Mouse (Mus musculus) MEL (cell line): ENCODE measurements around the gene Zyg11b. TPM values are rescaled to one million over a fixed set of nuclear protein-coding genes. Genes with fewer than 3 reads are reported as not detected.

Source experiments
- DNase-seq: peaks from one replicate; pipeline ENCODE4 v3.0.0; 2011; ENCODE audit warnings: low read depth, low spot score
- H3K27ac ChIP-seq: 2 replicates; pipeline ENCODE4 v1.5.1; 2012; ENCODE audit warnings: low read depth, mild to moderate bottlenecking, control low read depth, low read length, moderate library complexity; ENCODE audit not compliant: control insufficient read depth
- H3K27me3 ChIP-seq, 2 experiments: fragments of 150-350 bp in 1 of 2; sonication (generic) in 1 of 2; 2 replicates each; pipeline ENCODE4 v1.6.1; 2012; ENCODE audit warnings: low read length in 2 of 2, mild to moderate bottlenecking in 2 of 2, improper control_type of control experiment in 1 of 2, moderate library complexity in 1 of 2; ENCODE audit not compliant: insufficient read depth in 2 of 2, control insufficient read depth in 1 of 2
- H3K36me3 ChIP-seq, 2 experiments: 2 replicates each; pipeline ENCODE4 v1.6.1; 2012 to 2014; ENCODE audit warnings: low read length in 2 of 2, improper control_type of control experiment in 1 of 2, inconsistent platforms in 1 of 2, mild to moderate bottlenecking in 1 of 2; ENCODE audit not compliant: insufficient read depth in 2 of 2, control insufficient read depth in 1 of 2
- H3K4me1 ChIP-seq, 2 experiments: fragments of 150-350 bp in 1 of 2; sonication (generic) in 1 of 2; 2 replicates each; pipeline ENCODE4 v1.6.1; 2012; ENCODE audit warnings: low read length in 2 of 2, improper control_type of control experiment in 1 of 2, mild to moderate bottlenecking in 1 of 2; ENCODE audit not compliant: insufficient read depth in 2 of 2, control insufficient read depth in 1 of 2
- H3K4me3 ChIP-seq, 2 experiments: fragments of 150-350 bp in 1 of 2; sonication (generic) in 1 of 2; 2 replicates each; pipeline ENCODE4 v1.5.1; 2012; ENCODE audit warnings: low read depth in 2 of 2, low read length in 2 of 2, mild to moderate bottlenecking in 2 of 2, moderate library complexity in 2 of 2, control low read depth in 1 of 2, improper control_type of control experiment in 1 of 2; ENCODE audit not compliant: control insufficient read depth in 1 of 2, insufficient read depth in 1 of 2
- H3K79me2 ChIP-seq: 2 replicates; pipeline ENCODE4 v1.6.1; 2012; ENCODE audit warnings: mild to moderate bottlenecking, low read length, moderate library complexity; ENCODE audit not compliant: control insufficient read depth, poor library complexity, insufficient read depth
- H3K9ac ChIP-seq: 2 replicates; pipeline ENCODE4 v1.6.1; 2012; ENCODE audit warnings: low read depth, mild to moderate bottlenecking, control low read depth, low read length, moderate library complexity; ENCODE audit not compliant: control insufficient read depth, poor library complexity, severe bottlenecking
- H3K9me3 ChIP-seq: fragments of 150-350 bp; sonication (generic); replicated peaks from 2 replicates; pipeline ENCODE4 v1.6.1; 2012; ENCODE audit warnings: mild to moderate bottlenecking, low read length, improper control_type of control experiment, moderate library complexity; ENCODE audit not compliant: insufficient read depth
- CHD1 ChIP-seq: IDR thresholded peaks from 2 replicates; pipeline ENCODE4 v1.6.1; 2012; ENCODE audit warnings: low read depth, mild to moderate bottlenecking, inconsistent platforms, low read length, improper control_type of control experiment
- ELF1 ChIP-seq: IDR thresholded peaks from 2 replicates; pipeline ENCODE4 v1.6.1; 2014; ENCODE audit warnings: low read depth, mild to moderate bottlenecking, inconsistent platforms, low read length, improper control_type of control experiment, moderate library complexity
- EP300 ChIP-seq, 2 experiments: IDR thresholded peaks; 2 replicates each; pipeline ENCODE4 v1.6.1; 2011; ENCODE audit warnings: improper control_type of control experiment in 2 of 2, low read length in 2 of 2, low read depth in 1 of 2, mild to moderate bottlenecking in 1 of 2
- GATA1 ChIP-seq: IDR thresholded peaks from 2 replicates; pipeline ENCODE4 v1.6.1; 2011; ENCODE audit warnings: low read depth, low read length, improper control_type of control experiment
- HCFC1 ChIP-seq: IDR thresholded peaks from 2 replicates; pipeline ENCODE4 v1.6.1; 2012; ENCODE audit warnings: low read depth, mild to moderate bottlenecking, inconsistent platforms, low read length, improper control_type of control experiment, moderate library complexity
- JUND ChIP-seq: IDR thresholded peaks from 2 replicates; pipeline ENCODE4 v1.6.1; 2011; ENCODE audit warnings: low read depth, mild to moderate bottlenecking, improper control_type of control experiment, low read length
- MXI1 ChIP-seq: IDR thresholded peaks from 2 replicates; pipeline ENCODE4 v1.6.1; 2011; ENCODE audit warnings: mild to moderate bottlenecking, low read depth, low read length, improper control_type of control experiment
- MYB ChIP-seq: IDR thresholded peaks from 2 replicates; pipeline ENCODE4 v1.6.1; 2011; ENCODE audit warnings: mild to moderate bottlenecking, low read depth, low read length, improper control_type of control experiment
- NELFE ChIP-seq: IDR thresholded peaks from 2 replicates; pipeline ENCODE4 v1.6.1; 2011; ENCODE audit warnings: low read depth, low read length, improper control_type of control experiment
- NRF1 ChIP-seq: IDR thresholded peaks from 2 replicates; pipeline ENCODE4 v1.6.1; 2014; ENCODE audit warnings: low read depth, mild to moderate bottlenecking, inconsistent platforms, low read length, improper control_type of control experiment, moderate library complexity; ENCODE audit not compliant: poor library complexity, insufficient read depth, severe bottlenecking
- POLR2A ChIP-seq, 2 experiments: IDR thresholded peaks; 2 replicates each; pipeline ENCODE4 v1.6.1; 2011 to 2012; ENCODE audit warnings: low read length in 2 of 2, mild to moderate bottlenecking in 2 of 2, control low read depth in 1 of 2, improper control_type of control experiment in 1 of 2, low read depth in 1 of 2, moderate library complexity in 1 of 2; ENCODE audit not compliant: control insufficient read depth in 1 of 2, insufficient read depth in 1 of 2, poor library complexity in 1 of 2
- POLR2AphosphoS2 ChIP-seq: IDR thresholded peaks from 2 replicates; pipeline ENCODE4 v1.6.1; 2011; ENCODE audit warnings: low read length, improper control_type of control experiment
- RCOR1 ChIP-seq: IDR thresholded peaks from 2 replicates; pipeline ENCODE4 v1.6.1; 2012; ENCODE audit warnings: low read depth, mild to moderate bottlenecking, inconsistent platforms, low read length, improper control_type of control experiment
- SIN3A ChIP-seq: IDR thresholded peaks from 2 replicates; pipeline ENCODE4 v1.6.1; 2012; ENCODE audit warnings: low read length, improper control_type of control experiment, inconsistent platforms
- TCF12 ChIP-seq: IDR thresholded peaks from 2 replicates; pipeline ENCODE4 v1.6.1; 2014; ENCODE audit warnings: low read depth, mild to moderate bottlenecking, inconsistent platforms, low read length, improper control_type of control experiment, moderate library complexity
- UBTF ChIP-seq: IDR thresholded peaks from 2 replicates; pipeline ENCODE4 v1.6.1; 2012; ENCODE audit warnings: low read depth, mild to moderate bottlenecking, inconsistent platforms, low read length, improper control_type of control experiment, moderate library complexity, borderline replicate concordance; ENCODE audit not compliant: insufficient read depth
- USF1 ChIP-seq: IDR thresholded peaks from 2 replicates; pipeline ENCODE4 v1.6.1; 2014; ENCODE audit warnings: low read depth, mild to moderate bottlenecking, inconsistent platforms, low read length, improper control_type of control experiment, moderate library complexity
- ZKSCAN1 ChIP-seq: IDR thresholded peaks from 2 replicates; pipeline ENCODE4 v1.6.1; 2012; ENCODE audit warnings: low read depth, mild to moderate bottlenecking, inconsistent platforms, low read length, improper control_type of control experiment, moderate library complexity
- ZMIZ1 ChIP-seq: IDR thresholded peaks from 2 replicates; pipeline ENCODE4 v1.6.1; 2012; ENCODE audit warnings: low read depth, mild to moderate bottlenecking, inconsistent platforms, low read length, improper control_type of control experiment, moderate library complexity
- ZNF384 ChIP-seq: IDR thresholded peaks from 2 replicates; pipeline ENCODE4 v1.6.1; 2012; ENCODE audit warnings: low read depth, mild to moderate bottlenecking, inconsistent platforms, low read length, improper control_type of control experiment
- polyA plus RNA-seq, 2 experiments: library from polyadenylated mRNA; stranded (reverse) in 1 of 2; unstranded in 1 of 2; fragments of >175 nt in 1 of 2; fragments of >200 nt in 1 of 2; gene quantifications; 2 replicates each; pipeline versions ENCODE4 v1.2.1 to v1.2.4; 2012; ENCODE audit warnings: low replicate concordance in 2 of 2, low read depth in 1 of 2; ENCODE audit not compliant: insufficient read length in 2 of 2, insufficient read depth in 1 of 2, missing spikeins in 1 of 2
- total RNA-seq: library from RNA; depleted of rRNA; stranded (reverse); fragments of 300-350 nt; gene quantifications from 2 replicates; pipeline ENCODE4 v1.2.3, GENCODE M21; 2012; rRNA removed

Gene Zyg11b
- total RNA-seq: 7.7 and 8.4 TPM in 2 replicates
- 1 to 10 TPM in 1 of 2 experiments, not detected in 1; 9.2 TPM for polyA plus RNA-seq

DNA sequence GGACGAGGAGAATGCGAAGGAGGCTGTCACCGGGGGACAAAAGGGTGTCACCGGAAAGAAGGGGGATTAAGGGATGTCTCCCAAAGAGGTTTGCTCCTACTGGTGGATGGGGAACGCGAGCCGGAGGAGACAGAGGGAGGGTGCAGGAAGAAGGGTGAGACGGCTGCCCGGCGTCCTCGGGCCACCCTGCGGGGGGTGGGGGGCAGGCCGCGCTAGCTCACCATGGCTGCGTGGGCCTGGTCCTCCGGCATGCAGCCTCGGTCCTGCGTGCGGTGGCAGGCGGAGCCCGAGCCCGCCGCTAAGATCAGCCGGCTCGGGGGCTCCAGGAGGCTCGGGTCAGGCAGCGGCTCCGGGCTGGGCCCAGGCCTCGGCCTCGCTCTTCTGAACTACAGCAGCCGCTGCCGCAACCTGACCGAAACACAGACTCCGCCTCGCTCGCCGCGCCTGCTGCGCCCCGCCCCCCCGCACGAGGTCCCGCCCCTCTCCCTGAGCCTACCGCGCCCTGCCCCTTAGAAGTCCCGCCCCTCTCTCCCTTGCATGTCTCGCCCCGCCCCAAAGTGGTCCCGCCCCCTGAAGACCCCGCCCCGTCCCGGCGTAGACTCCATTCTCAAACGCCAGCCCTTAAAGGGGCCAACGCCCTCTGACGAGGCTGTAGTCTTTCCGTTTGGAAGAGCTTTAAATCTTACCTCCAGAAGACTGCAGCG is at the start of gene Zyg11b:
Gene Zyg11b, minus strand, starts transcription at position 427 of the 704 bp plus-strand sequence.
- Histone ChIP-seq H3K9ac (peak within 1 kb of the TSS; percentile 94), H3K36me3 (peaks cover 0 to 10% of the 10 kb centered on the region in 2 experiments; a peak in 2 of 4 replicates), H3K79me2 (peaks cover 27% of the 10 kb centered on the region), H3K27ac (peak within 1 kb of the TSS; percentile 66), H3K4me3 (peak within 1 kb of the TSS; percentile 83 to 97), H3K27me3 (no peaks in the 10 kb centered on the region), H3K4me1 (peaks cover 5 to 12% of the 10 kb centered on the region in 2 experiments; a peak in 3 of 4 replicates), H3K9me3 (no peaks in the 10 kb centered on the region)
- DNase-seq: peak; percentile 96
- TF ChIP-seq POLR2AphosphoS2 (peak; percentile 68; the same call in 1 of the 2 replicates), HCFC1 (peak; percentile 51; the same call in 1 of the 2 replicates), NRF1 (0 out of 2 replicates have a peak, but pooled peaks have one; percentile 12), ELF1 (no peak), CHD1 (peak; percentile 65; the same call in 1 of the 2 replicates), NELFE (peak; percentile 80), TCF12 (peak; percentile 30; the same call in 1 of the 2 replicates), POLR2A (IDR thresholded peaks at IDR 0.05; ENCODE audit: control insufficient read depth in 1 of 2, insufficient read depth in 1 of 2, low read depth in 1 of 2, low read length in 2 of 2, poor library complexity in 1 of 2) (peak; percentile 78 to 83; a peak in 3 of 4 replicates), JUND (no peak), MXI1 (peak; percentile 42; the same call in 1 of the 2 replicates), SIN3A (no peak; the same call in 1 of the 2 replicates), USF1 (peak; percentile 20; the same call in 1 of the 2 replicates)

- Histone ChIP-seq H3K4me1 (peaks cover 2 to 17% of the 10 kb centered on the region in 2 experiments; a peak in 2 of 4 replicates), H3K9ac (no peak overlapping the region), H3K27ac (no peak overlapping the region)
Measured at GRCm38 (mm10) chr4:108349836-108350547, 49.1 kb upstream of the Zyg11b start.

More at GRCm38 (mm10) chr4:108349836-108350547, 49.1 kb upstream of the Zyg11b start:
- peak; percentile 35 for DNase-seq
- H3K36me3 ChIP-seq: no peaks in the 10 kb centered on the region; a peak in 1 of 4 replicates
- H3K27me3 ChIP-seq: no peaks in the 10 kb centered on the region
- TF ChIP-seq RCOR1 (peak; percentile 60; the same call in 1 of the 2 replicates), EP300 (IDR thresholded peaks at IDR 0.05; ENCODE audit: low read depth in 1 of 2, low read length in 2 of 2) (peak in 1 of 2 experiments; percentile 27; a peak in 2 of 4 replicates), ZKSCAN1 (no peak), NELFE (no peak), MXI1 (no peak), GATA1 (peak; percentile 6; the same call in 1 of the 2 replicates), ZNF384 (no peak), UBTF (no peak), MYB (peak; percentile 9; the same call in 1 of the 2 replicates), NRF1 (no peak), CHD1 (no peak), ZMIZ1 (no peak)
- H3K4me3 ChIP-seq: no peak overlapping the region
- no peaks in the 10 kb centered on the region for H3K9me3 ChIP-seq
- H3K79me2 ChIP-seq: no peaks in the 10 kb centered on the region
